Mouse (Mus musculus): ENCODE results near the gene Nhsl1. TPM values are rescaled to one million over a fixed set of nuclear protein-coding genes. Genes with fewer than 3 reads are reported as not detected.

The Nhsl1 gene
- polyA plus RNA-seq, 1 experiment from 2014 or later = 11.7 TPM

- Histone ChIP-seq H3K4me2 (ENCODE audit: low read depth, low read length) (no peak overlapping the region), H3K9me3 (replicated peaks; ENCODE audit: control insufficient read depth, low read length) (no peaks in the 10 kb centered on the region), H3K4me3 (ENCODE audit: low read length) (no peak overlapping the region), H3K27ac (ENCODE audit: low read length) (peak overlapping the region; percentile 6; the same call in 1 of the 2 replicates), H3K36me3 (ENCODE audit: control insufficient read depth, insufficient read depth) (no peaks in the 10 kb centered on the region; the same call in 1 of the 2 replicates), H3K27me3 (ENCODE audit: control insufficient read depth, insufficient read depth, low read length) (no peaks in the 10 kb centered on the region), H3K9ac (ENCODE audit: low read length) (no peak overlapping the region), H3K4me1 (ENCODE audit: control insufficient read depth, insufficient read depth, low read length) (peaks cover 35% of the 10 kb centered on the region)
- no peak for ATAC-seq (replicated peaks; ENCODE audit: extremely low read depth, insufficient read depth, low FRiP score)
- WGBS = 84% methylated on average over 10 of the region's 10 CpGs
These were observed 136.6 kb downstream of the Nhsl1 start for GRCm38 (mm10) chr10:18455301-18455920.

GRCm38 (mm10) chr10:18457808-18458475 is 139.2 kb downstream of the Nhsl1 start:
- Histone ChIP-seq H3K4me2 (ENCODE audit: low read depth, low read length) (no peak overlapping the region), H3K27ac (ENCODE audit: low read length) (no peak overlapping the region), H3K4me3 (ENCODE audit: low read length) (no peak overlapping the region), H3K9me3 (replicated peaks; ENCODE audit: control insufficient read depth, low read length) (no peaks in the 10 kb centered on the region), H3K36me3 (ENCODE audit: control insufficient read depth, insufficient read depth) (no peaks in the 10 kb centered on the region; the same call in 1 of the 2 replicates), H3K27me3 (ENCODE audit: control insufficient read depth, insufficient read depth, low read length) (no peaks in the 10 kb centered on the region), H3K9ac (ENCODE audit: low read length) (no peak overlapping the region), H3K4me1 (ENCODE audit: control insufficient read depth, insufficient read depth, low read length) (peaks cover 30% of the 10 kb centered on the region)
- no peak for ATAC-seq (replicated peaks; ENCODE audit: extremely low read depth, insufficient read depth, low FRiP score)
- 69% methylated on average over 8 of the region's 8 CpGs for WGBS

- H3K9me3 ChIP-seq (replicated peaks; ENCODE audit: control insufficient read depth, low read length) = no peaks in the 10 kb centered on the region
- no peak overlapping the region for H3K4me3 ChIP-seq (ENCODE audit: low read length)
- no peaks in the 10 kb centered on the region; the same call in 1 of the 2 replicates for H3K36me3 ChIP-seq (ENCODE audit: control insufficient read depth, insufficient read depth)
- 88% methylated on average over 13 of the region's 13 CpGs for WGBS
- no peaks in the 10 kb centered on the region for H3K27me3 ChIP-seq (ENCODE audit: control insufficient read depth, insufficient read depth, low read length)
- no peak overlapping the region for H3K4me2 ChIP-seq (ENCODE audit: low read depth, low read length)
- H3K9ac ChIP-seq (ENCODE audit: low read length) = no peak overlapping the region
- peaks cover 9% of the 10 kb centered on the region for H3K4me1 ChIP-seq (ENCODE audit: control insufficient read depth, insufficient read depth, low read length)
- ATAC-seq (replicated peaks; ENCODE audit: extremely low read depth, insufficient read depth, low FRiP score) = no peak
- H3K27ac ChIP-seq (ENCODE audit: low read length) = no peak overlapping the region
These were observed 142.6 kb downstream of the Nhsl1 start for GRCm38 (mm10) chr10:18461336-18461735.

GRCm38 (mm10) chr10:18463071-18463841 is 144.5 kb downstream of the Nhsl1 start:
- H3K36me3 ChIP-seq (ENCODE audit: control insufficient read depth, insufficient read depth) = no peaks in the 10 kb centered on the region; the same call in 1 of the 2 replicates
- H3K9ac ChIP-seq (ENCODE audit: low read length) = no peak overlapping the region
- ATAC-seq (replicated peaks; ENCODE audit: extremely low read depth, insufficient read depth, low FRiP score) = no peak
- no peak overlapping the region for H3K27ac ChIP-seq (ENCODE audit: low read length)
- 63% methylated on average over 23 of the region's 23 CpGs for WGBS
- H3K4me3 ChIP-seq (ENCODE audit: low read length) = no peak overlapping the region
- no peaks in the 10 kb centered on the region for H3K27me3 ChIP-seq (ENCODE audit: control insufficient read depth, insufficient read depth, low read length)
- peaks cover 7% of the 10 kb centered on the region for H3K4me1 ChIP-seq (ENCODE audit: control insufficient read depth, insufficient read depth, low read length)
- H3K4me2 ChIP-seq (ENCODE audit: low read depth, low read length) = peak overlapping the region; percentile 7; the same call in 1 of the 2 replicates
- no peaks in the 10 kb centered on the region for H3K9me3 ChIP-seq (replicated peaks; ENCODE audit: control insufficient read depth, low read length)

DNA sequence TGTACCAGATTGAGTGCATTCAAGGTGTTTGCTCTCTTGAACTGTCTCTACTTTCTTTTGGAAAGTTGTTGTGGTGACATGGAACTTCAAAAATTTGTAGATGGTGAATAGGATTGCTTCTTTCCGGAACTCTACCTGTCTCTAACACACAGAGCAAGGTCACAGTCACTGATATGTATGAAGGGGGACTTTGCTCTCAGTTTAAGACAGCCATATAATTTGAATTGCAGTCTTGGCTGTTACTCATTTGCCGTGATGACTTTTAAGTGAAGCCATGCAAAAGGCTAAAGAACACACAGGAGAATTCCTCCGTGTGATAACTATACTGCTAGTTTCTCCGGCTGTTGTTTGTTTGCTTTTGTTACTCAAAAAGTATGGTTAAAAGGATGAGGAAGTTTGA is 149.6 kb downstream of the Nhsl1 start:
- WGBS = 53% methylated on average over 4 of the region's 4 CpGs
- Histone ChIP-seq H3K9ac (ENCODE audit: low read length) (no peak overlapping the region), H3K36me3 (ENCODE audit: control insufficient read depth, insufficient read depth) (0 out of 2 replicates have a peak, but pooled peaks cover 3% of the 10 kb centered on the region), H3K4me1 (ENCODE audit: control insufficient read depth, insufficient read depth, low read length) (peaks cover 17% of the 10 kb centered on the region), H3K4me2 (ENCODE audit: low read depth, low read length) (no peak overlapping the region), H3K27ac (ENCODE audit: low read length) (no peak overlapping the region), H3K27me3 (ENCODE audit: control insufficient read depth, insufficient read depth, low read length) (no peaks in the 10 kb centered on the region), H3K9me3 (replicated peaks; ENCODE audit: control insufficient read depth, low read length) (no peaks in the 10 kb centered on the region), H3K4me3 (ENCODE audit: low read length) (no peak overlapping the region)
- ATAC-seq (replicated peaks; ENCODE audit: extremely low read depth, insufficient read depth, low FRiP score) = no peak

DNA sequence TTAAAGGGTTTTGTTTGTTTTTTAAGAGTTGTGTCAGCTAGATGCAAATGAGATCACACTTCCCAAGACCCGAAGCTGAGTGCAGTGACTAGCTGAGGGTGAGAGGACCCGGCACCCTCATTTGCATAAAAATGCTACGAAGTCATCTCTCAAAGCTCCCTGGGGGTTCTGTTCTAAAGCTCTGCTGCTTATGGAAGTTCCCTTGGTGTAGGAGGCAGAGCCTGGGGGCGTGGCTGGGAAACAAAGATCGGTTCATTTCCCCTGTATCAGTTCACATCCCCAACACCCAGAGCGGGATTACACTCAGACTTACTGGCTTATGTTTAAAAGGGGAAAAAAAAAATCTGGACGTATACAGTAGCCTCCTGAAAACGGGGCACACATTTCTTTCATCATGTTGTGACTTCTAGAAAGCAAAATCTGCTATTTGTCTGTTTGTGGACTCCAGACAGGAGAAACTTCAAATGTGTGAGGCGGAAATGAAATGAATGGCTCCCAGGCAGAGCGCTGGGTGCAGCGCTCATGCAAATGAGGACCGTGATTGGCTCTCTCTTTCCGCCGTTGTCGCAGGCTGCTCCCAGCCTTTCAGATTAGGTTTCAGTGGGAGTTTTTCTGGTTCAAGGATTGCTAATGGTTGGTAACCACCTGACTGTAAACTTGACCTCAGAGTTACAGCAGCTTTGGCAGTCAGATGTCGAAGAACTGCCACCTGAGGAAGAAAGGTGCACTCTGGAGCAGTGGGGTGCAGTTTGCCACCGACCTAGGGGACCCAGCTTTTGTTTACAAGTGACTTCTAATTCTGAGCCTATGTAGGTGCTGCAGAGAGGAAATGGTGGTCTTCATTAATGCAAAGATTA is 150.7 kb downstream of the Nhsl1 start:
- no peaks in the 10 kb centered on the region for H3K27me3 ChIP-seq (ENCODE audit: control insufficient read depth, insufficient read depth, low read length)
- H3K4me3 ChIP-seq (ENCODE audit: low read length) = peak overlapping the region; percentile 18
- H3K9ac ChIP-seq (ENCODE audit: low read length) = peak overlapping the region; percentile 28; the same call in 1 of the 2 replicates
- no peaks in the 10 kb centered on the region for H3K9me3 ChIP-seq (replicated peaks; ENCODE audit: control insufficient read depth, low read length)
- 3% methylated on average over 17 of the region's 17 CpGs for WGBS
- H3K4me2 ChIP-seq (ENCODE audit: low read depth, low read length) = peak overlapping the region; percentile 65
- 0 out of 2 replicates have a peak, but pooled peaks cover 3% of the 10 kb centered on the region for H3K36me3 ChIP-seq (ENCODE audit: control insufficient read depth, insufficient read depth)
- peak; percentile 68 for ATAC-seq (replicated peaks; ENCODE audit: extremely low read depth, insufficient read depth, low FRiP score)
- peaks cover 17% of the 10 kb centered on the region for H3K4me1 ChIP-seq (ENCODE audit: control insufficient read depth, insufficient read depth, low read length)
- H3K27ac ChIP-seq (ENCODE audit: low read length) = 0 out of 2 replicates have a peak overlapping the region, but pooled peaks have one; percentile 18

- Histone ChIP-seq H3K4me3 (ENCODE audit: low read length) (no peak overlapping the region), H3K36me3 (ENCODE audit: control insufficient read depth, insufficient read depth) (0 out of 2 replicates have a peak, but pooled peaks cover 3% of the 10 kb centered on the region), H3K9me3 (replicated peaks; ENCODE audit: control insufficient read depth, low read length) (no peaks in the 10 kb centered on the region), H3K27me3 (ENCODE audit: control insufficient read depth, insufficient read depth, low read length) (no peaks in the 10 kb centered on the region), H3K4me2 (ENCODE audit: low read depth, low read length) (no peak overlapping the region), H3K4me1 (ENCODE audit: control insufficient read depth, insufficient read depth, low read length) (peaks cover 25% of the 10 kb centered on the region), H3K27ac (ENCODE audit: low read length) (no peak overlapping the region), H3K9ac (ENCODE audit: low read length) (no peak overlapping the region)
- WGBS = 71% methylated on average over 20 of the region's 20 CpGs
- no peak for ATAC-seq (replicated peaks; ENCODE audit: extremely low read depth, insufficient read depth, low FRiP score)
These were observed 151.7 kb downstream of the Nhsl1 start for GRCm38 (mm10) chr10:18470351-18471060.

DNA sequence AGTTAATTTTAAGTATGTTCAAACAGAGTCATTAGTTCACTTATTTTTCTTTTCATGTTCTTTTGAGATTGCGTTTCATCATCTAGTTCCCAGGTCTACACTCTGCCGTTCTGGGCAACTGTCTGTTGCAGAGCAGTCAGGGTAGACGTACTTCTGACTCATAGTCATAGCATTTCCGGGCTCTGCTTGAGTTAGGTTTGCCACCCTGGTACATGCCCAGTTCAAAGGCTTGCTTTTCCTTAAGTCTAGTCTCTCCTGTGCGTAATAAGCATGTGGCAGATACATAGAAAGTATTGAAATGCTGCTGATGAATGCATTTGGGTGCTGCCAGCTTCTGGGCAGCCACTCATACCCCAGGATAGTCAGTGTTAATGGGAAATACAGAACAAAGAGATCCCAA is 152.9 kb downstream of the Nhsl1 start:
- ATAC-seq (replicated peaks; ENCODE audit: extremely low read depth, insufficient read depth, low FRiP score) = no peak
- Histone ChIP-seq H3K36me3 (ENCODE audit: control insufficient read depth, insufficient read depth) (0 out of 2 replicates have a peak, but pooled peaks cover 3% of the 10 kb centered on the region), H3K27me3 (ENCODE audit: control insufficient read depth, insufficient read depth, low read length) (no peaks in the 10 kb centered on the region), H3K4me2 (ENCODE audit: low read depth, low read length) (no peak overlapping the region), H3K4me3 (ENCODE audit: low read length) (no peak overlapping the region), H3K4me1 (ENCODE audit: control insufficient read depth, insufficient read depth, low read length) (peaks cover 25% of the 10 kb centered on the region), H3K9ac (ENCODE audit: low read length) (no peak overlapping the region), H3K27ac (ENCODE audit: low read length) (no peak overlapping the region), H3K9me3 (replicated peaks; ENCODE audit: control insufficient read depth, low read length) (no peaks in the 10 kb centered on the region)
- 87% methylated on average over 5 of the region's 5 CpGs for WGBS
